Mouse (Mus musculus): ENCODE measurements around the gene Ltbp1. TPM values are rescaled to one million over a fixed set of nuclear protein-coding genes. Genes with fewer than 3 reads are reported as not detected.

Gene Ltbp1
- total RNA-seq, 2 experiments from 2014 or later, result 5.0 to 5.1 TPM

GRCm38 (mm10) chr17:75278106-75278505 lies 272.7 kb downstream of the Ltbp1 start:
- no peak for DNase-seq (ENCODE audit: low spot score in 2 of 2)

GRCm38 (mm10) chr17:75278561-75278960 lies 273.2 kb downstream of the Ltbp1 start:
- no peak for DNase-seq (ENCODE audit: low spot score in 2 of 2)

GRCm38 (mm10) chr17:75281345-75281744 lies 276.0 kb downstream of the Ltbp1 start:
- DNase-seq (ENCODE audit: low spot score in 2 of 2), result no peak

- DNase-seq (ENCODE audit: low spot score in 2 of 2), result no peak
Measured at GRCm38 (mm10) chr17:75284876-75285708, 279.7 kb downstream of the Ltbp1 start.

- no peak for DNase-seq (ENCODE audit: low spot score in 2 of 2)
Measured at GRCm38 (mm10) chr17:75292986-75293385, 287.6 kb downstream of the Ltbp1 start.

GRCm38 (mm10) chr17:75293725-75294124 lies 288.4 kb downstream of the Ltbp1 start:
- no peak for DNase-seq (ENCODE audit: low spot score in 2 of 2)

- no peak for DNase-seq (ENCODE audit: low spot score in 2 of 2)
Measured at GRCm38 (mm10) chr17:75300908-75301307, 295.5 kb downstream of the Ltbp1 start.

GRCm38 (mm10) chr17:75304807-75305420 lies 299.5 kb downstream of the Ltbp1 start:
- no peak for DNase-seq (ENCODE audit: low spot score in 2 of 2)

GRCm38 (mm10) chr17:75305714-75306113 lies 300.3 kb downstream of the Ltbp1 start:
- no peak for DNase-seq (ENCODE audit: low spot score in 2 of 2)

GRCm38 (mm10) chr17:75307070-75308011 lies 302.0 kb downstream of the Ltbp1 start:
- DNase-seq (ENCODE audit: low spot score in 2 of 2), result no peak

GRCm38 (mm10) chr17:75317106-75317505 lies 311.7 kb downstream of the Ltbp1 start:
- DNase-seq (ENCODE audit: low spot score in 2 of 2), result no peak

GRCm38 (mm10) chr17:75323229-75323628 lies 317.9 kb downstream of the Ltbp1 start:
- DNase-seq (ENCODE audit: low spot score in 2 of 2), result no peak

GRCm38 (mm10) chr17:75323766-75324165 lies 318.4 kb downstream of the Ltbp1 start:
- no peak for DNase-seq (ENCODE audit: low spot score in 2 of 2)

- DNase-seq (ENCODE audit: low spot score in 2 of 2), result no peak
Measured at GRCm38 (mm10) chr17:75328102-75328639, 322.8 kb downstream of the Ltbp1 start.

- no peak for DNase-seq (ENCODE audit: low spot score in 2 of 2)
Measured at GRCm38 (mm10) chr17:75330366-75330765, 325.0 kb downstream of the Ltbp1 start.

- no peak for DNase-seq (ENCODE audit: low spot score in 2 of 2)
Measured at GRCm38 (mm10) chr17:75331421-75331951, 326.1 kb downstream of the Ltbp1 start.

- DNase-seq (ENCODE audit: low spot score in 2 of 2), result no peak
Measured at GRCm38 (mm10) chr17:75332289-75332688, 326.9 kb downstream of the Ltbp1 start.

- DNase-seq (ENCODE audit: low spot score in 2 of 2), result no peak
Measured at GRCm38 (mm10) chr17:75333011-75333410, 327.6 kb downstream of the Ltbp1 start.

GRCm38 (mm10) chr17:75333759-75334158 lies 328.4 kb downstream of the Ltbp1 start:
- DNase-seq (ENCODE audit: low spot score in 2 of 2), result no peak

GRCm38 (mm10) chr17:75335649-75336048 lies 330.3 kb downstream of the Ltbp1 start:
- no peak for DNase-seq (ENCODE audit: low spot score in 2 of 2)

GRCm38 (mm10) chr17:75341227-75341626 lies 335.9 kb downstream of the Ltbp1 start:
- no peak for DNase-seq (ENCODE audit: low spot score in 2 of 2)

All from layer of hippocampus, adult 18-20 months (tissue).